Mouse (Mus musculus) right cerebral cortex, postnatal 4 days (tissue): Measurements from ENCODE around the gene Btg1.
A peak's percentile ranks its signal among the peaks of the same experiment; 100 is the strongest.

ENCODE experiments used
- DNase-seq: peaks from one replicate; pipeline ENCODE4 v3.0.0-alpha.2; 2022

Btg1 gene

GRCm38 (mm10) chr10:96616709-96617116, at the start of gene Btg1:
Btg1 (plus strand) TSS chr10:96617006.
- DNase-seq: peak; percentile 100

GRCm38 (mm10) chr10:96569469-96569868, 47.3 kb upstream of the Btg1 start:
- DNase-seq: no peak

DNA sequence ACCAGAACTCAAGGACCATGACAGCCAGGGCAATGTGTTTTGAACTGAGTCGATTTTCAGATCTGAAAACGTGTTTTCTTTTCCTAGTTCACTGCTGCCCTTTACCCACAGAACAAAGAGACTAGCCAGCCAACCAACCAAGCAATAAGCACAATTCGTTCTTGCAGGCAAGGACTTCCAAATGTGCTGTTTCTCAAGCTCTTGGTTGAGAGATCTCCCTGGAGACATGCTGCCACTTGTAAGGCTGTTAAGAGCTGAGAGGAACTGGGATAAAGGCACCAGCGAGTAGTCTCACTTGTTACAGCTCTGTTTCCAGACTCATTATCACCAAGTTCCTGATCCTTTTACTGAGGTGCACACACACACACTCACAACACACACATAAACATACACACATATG, 45.6 kb upstream of the Btg1 start:
- no peak for DNase-seq

GRCm38 (mm10) chr10:96574786-96575185, 42.0 kb upstream of the Btg1 start:
- no peak for DNase-seq

- no peak for DNase-seq
Measured at GRCm38 (mm10) chr10:96575338-96575737, 41.5 kb upstream of the Btg1 start.

DNA sequence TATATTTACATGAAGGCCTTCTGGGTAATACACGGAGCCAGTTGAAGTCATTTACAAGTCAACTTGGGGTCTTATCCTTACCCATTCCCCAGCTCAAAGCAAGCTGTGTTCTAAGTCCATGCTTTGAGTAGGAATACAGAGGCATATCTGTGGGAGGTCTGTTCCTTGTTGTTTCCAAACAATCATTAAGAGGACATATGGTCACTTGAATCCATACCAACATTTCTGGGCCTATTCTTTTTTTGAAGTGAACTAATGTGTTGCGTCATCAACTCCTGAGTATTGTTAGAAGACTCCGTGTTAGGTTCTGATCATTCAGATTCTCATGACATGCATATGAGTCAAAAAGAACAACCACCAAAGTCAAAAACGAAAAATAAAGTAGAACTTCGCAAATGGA, 37.9 kb upstream of the Btg1 start:
- DNase-seq: no peak

DNA sequence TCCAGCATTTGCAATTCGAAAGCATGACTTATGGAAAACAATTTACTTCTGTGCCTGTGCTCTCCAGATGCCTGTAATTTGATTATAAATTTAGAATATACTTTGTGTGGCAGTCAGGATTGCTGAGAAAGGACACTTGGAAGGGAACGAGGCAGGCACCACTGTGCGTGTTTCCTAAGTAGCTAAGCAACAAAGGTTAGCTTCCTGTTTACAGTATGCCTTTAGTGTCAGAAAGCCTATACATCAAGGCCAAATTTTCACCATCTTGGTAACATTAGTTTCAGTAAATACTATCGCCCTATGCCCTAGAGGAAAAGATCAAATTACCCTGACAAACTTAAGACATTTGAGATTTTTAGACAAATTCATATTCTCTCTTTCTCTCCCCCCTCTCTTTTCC, 37.4 kb upstream of the Btg1 start:
- no peak for DNase-seq

GRCm38 (mm10) chr10:96580246-96580645, 36.6 kb upstream of the Btg1 start:
- no peak for DNase-seq

DNA sequence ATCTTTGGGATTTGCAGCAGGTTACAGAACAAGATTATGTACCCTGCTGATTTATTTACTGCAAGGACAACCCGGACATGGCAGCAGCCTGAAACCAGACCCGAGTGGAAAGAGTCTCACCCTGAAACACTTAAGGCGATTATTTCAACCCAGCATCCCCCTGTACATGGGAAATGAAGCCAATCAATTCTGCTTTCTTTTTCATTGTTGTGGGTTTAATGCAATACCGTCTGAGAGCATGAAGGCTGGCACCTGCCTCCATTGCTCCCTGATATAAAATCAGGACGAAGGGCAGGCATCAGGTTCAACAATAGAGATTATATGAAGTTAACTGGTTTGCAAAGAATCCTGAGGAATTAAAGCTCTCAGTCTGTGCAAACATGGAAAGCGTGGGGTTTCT, 35.6 kb upstream of the Btg1 start:
- DNase-seq: no peak

DNA sequence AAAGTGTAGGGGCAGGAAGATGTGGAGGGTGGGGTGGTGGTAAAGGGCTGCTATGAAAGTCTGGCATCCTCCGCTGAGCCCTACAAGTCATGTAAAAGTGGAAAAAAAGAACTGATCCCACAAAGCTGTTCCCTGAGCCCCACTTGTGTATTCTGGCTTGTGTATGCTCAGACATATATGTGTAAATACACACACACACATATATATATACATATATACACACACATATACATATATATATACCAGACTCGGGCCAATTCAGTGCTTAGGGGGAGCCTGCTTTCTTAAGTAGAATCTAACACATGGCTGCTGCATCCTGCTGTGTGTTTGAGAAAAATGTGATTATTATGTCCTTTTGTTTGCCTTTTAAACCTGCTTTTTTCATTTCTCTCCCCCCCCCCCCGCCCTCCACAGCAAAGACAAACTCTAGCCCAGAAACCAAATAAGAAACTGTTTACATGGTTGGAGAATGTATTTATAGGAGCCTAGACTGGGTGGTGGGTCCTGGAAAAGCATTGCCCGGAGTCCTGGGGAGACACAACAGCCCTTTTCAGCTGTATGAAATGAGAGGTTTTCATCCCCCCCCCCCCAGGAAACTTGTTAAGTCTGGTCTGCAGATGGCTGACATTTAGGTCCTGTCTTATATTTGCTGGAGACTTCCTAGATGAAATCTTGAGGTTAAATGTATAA, 30.5 kb upstream of the Btg1 start:
- no peak for DNase-seq

DNA sequence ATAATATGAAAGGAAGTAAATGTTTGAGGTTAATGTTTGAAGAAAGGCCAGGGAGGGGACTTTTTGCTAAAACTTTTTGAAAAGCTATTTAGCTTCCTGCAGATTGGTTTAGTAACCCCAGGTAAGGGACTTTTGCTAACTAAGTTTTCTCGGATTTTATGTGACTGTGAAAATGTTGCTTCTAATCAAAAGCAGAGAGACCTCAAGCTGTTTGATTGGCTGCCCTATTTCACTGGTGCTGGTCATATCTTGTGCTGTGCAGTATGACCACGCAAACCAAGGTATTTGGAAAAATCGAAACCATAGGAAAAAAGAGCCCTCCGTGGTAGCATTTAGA, 30.0 kb upstream of the Btg1 start:
- no peak for DNase-seq

- no peak for DNase-seq
Measured at GRCm38 (mm10) chr10:96588233-96588632, 28.6 kb upstream of the Btg1 start.

- DNase-seq: no peak
Measured at GRCm38 (mm10) chr10:96589781-96590180, 27.0 kb upstream of the Btg1 start.

- DNase-seq: no peak
Measured at GRCm38 (mm10) chr10:96592089-96592488, 24.7 kb upstream of the Btg1 start.

DNA sequence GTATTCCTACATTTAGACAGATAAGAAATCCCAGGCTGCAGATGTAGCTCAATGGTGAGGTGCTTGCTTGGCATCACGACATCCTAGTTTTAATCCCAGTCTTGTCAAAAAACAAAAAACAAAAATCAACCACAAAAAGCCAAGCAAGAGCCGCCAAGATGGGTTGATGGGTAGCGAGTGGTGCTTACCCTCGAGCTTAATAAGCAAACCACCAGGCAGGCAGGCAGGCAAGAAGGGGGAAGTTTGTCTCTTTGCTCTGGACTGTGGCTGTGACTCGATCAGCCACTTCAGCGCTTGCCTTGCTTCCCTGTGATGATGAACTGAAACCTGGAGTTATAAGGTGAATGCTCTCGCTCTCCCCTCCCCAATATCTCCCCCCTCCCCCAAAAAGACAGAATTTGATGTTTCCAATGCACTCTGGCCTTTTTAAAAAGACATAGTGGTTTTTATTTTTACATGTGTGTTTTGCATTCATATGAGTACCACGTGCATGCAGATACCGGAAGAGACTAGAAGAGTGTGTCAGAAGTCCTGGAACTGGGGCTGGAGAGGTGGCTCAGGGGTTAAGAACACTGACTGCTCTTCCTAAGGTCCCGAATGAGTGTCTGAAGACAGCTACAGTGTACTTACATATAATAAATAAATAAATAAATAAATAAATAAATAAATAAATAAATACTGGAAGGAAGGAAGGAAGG, 21.2 kb upstream of the Btg1 start:
- DNase-seq: no peak

DNA sequence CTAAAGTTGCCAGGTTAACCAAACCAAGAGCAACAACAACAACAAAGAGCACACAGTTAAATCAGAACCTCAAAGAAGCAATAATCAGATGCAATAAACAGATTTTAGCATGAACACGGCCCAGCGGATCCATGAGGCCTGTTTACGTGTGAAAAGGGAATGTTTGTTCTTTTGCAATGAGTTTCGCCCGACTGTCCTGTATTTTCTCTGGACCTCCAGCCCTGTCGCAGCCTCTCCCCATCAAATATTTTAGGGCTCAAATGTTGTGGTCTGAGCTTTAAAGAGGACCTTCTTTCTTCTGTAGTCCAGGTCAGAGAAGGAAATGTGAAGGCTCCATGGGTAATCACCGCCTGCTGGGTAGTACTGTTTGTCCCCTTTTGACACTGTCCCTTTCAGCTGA, 20.4 kb upstream of the Btg1 start:
- no peak for DNase-seq

DNA sequence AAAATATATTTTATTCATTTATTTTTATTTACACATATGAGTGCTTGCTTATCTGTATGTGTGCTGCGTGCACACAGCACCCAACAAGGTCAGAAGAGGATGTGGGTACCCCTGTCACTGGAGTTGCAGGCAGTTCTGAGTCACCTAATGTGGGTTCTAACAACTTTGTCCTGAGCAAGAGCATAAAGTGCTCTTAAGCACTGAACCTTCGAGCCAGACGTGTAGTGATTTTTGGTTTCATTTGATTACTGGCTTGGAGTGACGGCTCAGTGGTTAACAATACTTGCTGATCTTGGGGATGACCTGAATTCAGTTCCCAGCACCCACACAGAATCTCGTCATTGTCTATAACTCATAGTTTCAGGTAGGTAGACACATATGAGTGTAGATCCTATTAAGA, 17.2 kb upstream of the Btg1 start:
- DNase-seq: no peak

DNA sequence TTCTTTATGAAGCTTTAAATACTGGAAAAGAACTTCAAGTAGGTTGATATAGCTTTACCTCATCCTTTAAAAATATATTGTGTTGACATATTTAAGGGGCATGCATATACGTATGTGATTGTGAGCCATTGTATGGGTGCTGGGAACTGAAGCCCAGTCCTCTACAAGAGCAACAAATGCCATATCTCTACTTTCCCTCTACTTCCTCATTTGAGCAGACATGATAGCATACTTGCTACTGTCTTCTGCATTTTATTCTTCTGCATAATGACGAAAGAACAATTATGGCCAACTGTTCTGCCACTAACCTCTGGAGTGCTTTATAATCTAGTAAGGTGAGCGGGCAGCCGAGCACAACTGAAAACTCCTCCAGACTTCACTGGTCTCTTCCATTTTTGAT, 15.1 kb upstream of the Btg1 start:
- DNase-seq: no peak

- DNase-seq: no peak
Measured at GRCm38 (mm10) chr10:96602339-96602738, 14.5 kb upstream of the Btg1 start.

- no peak for DNase-seq
Measured at GRCm38 (mm10) chr10:96605168-96605567, 11.6 kb upstream of the Btg1 start.

DNA sequence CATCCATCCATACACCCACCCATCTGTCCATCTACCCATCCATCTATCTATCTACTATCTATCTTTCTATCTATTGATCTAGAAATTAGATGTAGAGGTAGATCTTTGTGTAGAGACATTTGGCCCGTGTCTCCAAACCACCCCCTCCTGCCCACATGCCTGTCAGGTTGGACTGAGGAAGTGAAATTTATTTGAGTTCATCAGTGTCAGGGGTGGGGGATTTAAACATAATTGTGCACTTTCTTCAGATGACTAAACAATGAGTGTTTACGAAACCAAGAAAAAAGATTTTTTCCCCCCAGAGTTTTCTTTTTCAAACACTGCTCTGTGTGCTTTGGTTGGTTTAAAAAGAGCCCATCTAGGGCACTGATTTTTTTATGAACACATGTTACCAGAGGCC, 10.9 kb upstream of the Btg1 start:
- no peak for DNase-seq

DNA sequence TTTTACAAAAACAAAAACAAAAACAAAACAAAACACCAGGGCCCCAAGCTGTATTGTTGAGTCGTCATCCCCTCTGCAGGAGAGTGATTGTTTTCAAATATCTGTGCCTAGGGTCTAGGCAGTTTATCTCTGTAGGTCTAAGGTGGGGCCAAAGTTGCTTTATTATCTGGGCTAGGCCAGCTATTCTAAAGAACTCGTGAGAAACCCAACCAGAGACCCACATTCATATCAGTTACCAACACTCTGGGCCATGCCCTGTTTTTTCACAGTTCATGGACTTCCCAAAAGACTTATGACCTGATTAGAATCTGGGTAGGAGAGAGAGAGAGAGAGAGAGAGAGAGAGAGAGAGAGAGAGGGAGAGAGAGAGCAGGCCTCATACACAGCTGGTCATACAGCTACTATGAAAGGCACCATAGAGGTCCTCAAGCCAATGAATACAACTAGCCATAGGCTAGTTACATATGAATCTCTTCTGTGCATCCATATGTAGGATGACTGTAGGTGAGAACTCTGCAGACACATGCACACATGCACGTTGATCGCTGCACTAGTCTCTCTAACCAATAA, 9.1 kb upstream of the Btg1 start:
- no peak for DNase-seq

DNA sequence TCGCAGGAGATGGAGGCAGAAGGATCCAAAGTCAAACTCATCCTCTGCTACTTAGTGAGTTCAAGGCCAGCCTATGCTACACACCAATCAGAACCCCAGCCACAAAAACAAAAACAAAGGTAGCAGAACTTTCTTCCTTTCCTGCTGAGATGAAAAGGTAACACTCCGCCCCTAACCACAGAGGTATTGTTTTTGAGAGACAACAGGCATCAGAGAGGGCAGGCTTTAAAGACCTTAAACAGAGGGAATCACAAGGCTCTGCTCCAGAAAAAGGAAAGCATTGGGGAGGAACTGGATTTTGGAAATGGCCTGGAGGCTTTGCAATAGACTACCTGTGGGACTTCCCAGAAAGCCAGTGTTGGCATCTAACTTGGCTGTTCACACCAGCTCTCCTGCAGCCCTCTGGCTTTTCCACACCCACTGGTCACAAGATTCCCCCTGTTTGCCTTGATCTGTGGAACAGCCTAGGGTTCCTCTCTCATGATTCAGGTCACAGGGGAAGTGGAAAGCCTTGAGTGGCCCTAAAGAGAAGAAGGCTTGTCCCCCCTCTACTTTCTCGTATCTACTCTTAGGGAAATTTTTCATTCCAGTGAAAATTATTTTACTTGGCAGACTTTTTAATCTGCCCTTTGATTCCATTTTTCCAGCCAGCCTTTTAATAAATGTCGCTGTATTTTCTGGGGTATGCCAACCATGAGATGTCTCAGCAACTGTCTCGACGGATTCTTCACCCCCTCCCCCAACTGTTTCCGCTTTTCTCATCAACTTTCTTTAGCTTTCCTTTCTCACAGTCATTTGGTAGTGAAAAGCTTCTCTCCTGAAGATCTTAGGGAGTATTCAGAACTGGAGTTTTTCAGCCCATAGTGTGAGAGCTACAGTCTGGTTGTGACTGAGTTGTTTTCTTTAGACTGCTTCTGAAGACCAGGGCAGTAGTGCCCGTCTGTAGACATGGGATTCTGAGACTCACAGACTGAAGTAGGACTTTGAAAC, 7.2 kb upstream of the Btg1 start:
- no peak for DNase-seq
